Mouse (Mus musculus) testis, adult 2 months (tissue): Measurements from ENCODE around the gene Ppfia3.

Experiments used
- CTCF ChIP-seq: fragments of 200-500 bp; IDR thresholded peaks from 2 replicates; pipeline ENCODE4 v1.5.1; 2012; ENCODE audit warnings: low read depth, mild to moderate bottlenecking, inconsistent platforms, low read length, moderate library complexity; ENCODE audit not compliant: control insufficient read depth, insufficient read depth, insufficient replicate concordance
- POLR2A ChIP-seq: fragments of 200-500 bp; IDR thresholded peaks from 2 replicates; pipeline ENCODE4 v1.6.1; 2012; ENCODE audit warnings: low read depth, mild to moderate bottlenecking, inconsistent platforms, low read length, moderate library complexity; ENCODE audit not compliant: control insufficient read depth

DNA sequence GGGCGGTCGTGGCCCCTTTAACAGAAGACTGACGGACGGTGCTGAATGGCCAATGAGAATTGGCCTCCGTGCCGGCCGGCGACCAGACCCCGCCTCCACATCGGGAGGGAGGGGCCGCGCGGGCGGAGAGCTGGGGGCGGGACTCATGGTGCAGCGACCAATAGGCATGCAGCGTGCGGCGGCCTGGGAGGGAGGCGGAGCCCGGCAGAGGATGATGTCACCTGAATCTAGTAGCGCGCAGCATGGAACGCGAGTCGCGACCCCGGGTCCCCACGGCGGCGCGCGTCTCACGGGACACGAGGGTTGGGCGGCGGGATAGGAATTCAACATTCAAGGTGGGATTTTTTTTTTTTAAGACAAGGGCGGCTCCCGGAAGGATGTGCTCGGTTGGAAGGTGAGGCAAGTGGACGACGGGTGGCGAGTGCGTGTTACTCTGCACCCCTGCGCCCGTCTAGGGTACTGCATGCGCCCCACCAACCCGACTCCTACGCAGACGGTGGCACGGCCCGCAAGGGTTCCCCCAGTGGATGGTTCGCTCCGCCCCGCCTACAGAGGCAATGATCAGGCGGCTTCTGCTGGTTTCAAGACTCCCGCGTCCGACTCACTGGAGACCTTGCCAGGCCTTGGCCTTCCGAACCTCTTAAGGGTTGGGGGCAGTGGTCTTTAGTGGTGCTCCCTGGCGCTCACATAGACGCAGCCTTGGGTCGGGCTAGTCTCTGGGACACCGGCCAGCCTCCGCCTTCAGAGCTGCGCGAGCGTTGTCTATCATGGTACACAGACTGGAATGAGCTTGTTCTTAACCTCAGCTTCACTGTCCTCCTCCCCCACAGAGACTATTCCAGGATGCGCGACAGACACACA lies 431 bp upstream of the Ppfia3 start:
- peak; percentile 61; the same call in 1 of the 2 replicates for TF ChIP-seq CTCF
- TF ChIP-seq POLR2A: no peak
